Mouse (Mus musculus): ENCODE data around the gene Rinl.

- TF ChIP-seq POLR2A (IDR thresholded peaks at IDR 0.05; ENCODE audit: insufficient read depth, low read depth, low read length), result peak; percentile 41; the same call in 1 of the 2 replicates
- TF ChIP-seq CTCF (IDR thresholded peaks at IDR 0.05), result no peak
These were observed 19.0 kb downstream of the Rinl start for GRCm38 (mm10) chr7:28807641-28808220.

Measured in heart, adult 2 months (tissue).